Mouse (Mus musculus): Measurements from ENCODE around the gene Radil. TPM values are rescaled to one million over a fixed set of nuclear protein-coding genes. Genes with fewer than 3 reads are reported as not detected.

Gene Radil
- polyA plus RNA-seq, 1 experiment from 2014 or later, result 26.2 TPM

GRCm38 (mm10) chr5:142478829-142479435 is 72.0 kb downstream of the Radil start:
- WGBS, result 33% methylated on average over 17 of the region's 17 CpGs
- peaks cover 3% of the 10 kb centered on the region; the same call in 1 of the 2 replicates for H3K4me1 ChIP-seq (ENCODE audit: control insufficient read depth, insufficient read depth, low read length)
- peak overlapping the region; percentile 40 for H3K4me2 ChIP-seq (ENCODE audit: low read length)
- no peaks in the 10 kb centered on the region for H3K9me3 ChIP-seq (replicated peaks; ENCODE audit: control insufficient read depth, low read length, poor library complexity, severe bottlenecking)
- no peak overlapping the region for H3K27ac ChIP-seq (ENCODE audit: low read length)
- peak; percentile 44 for ATAC-seq
- no peaks in the 10 kb centered on the region for H3K27me3 ChIP-seq (ENCODE audit: control insufficient read depth, insufficient read depth, low read depth, low read length)
- H3K9ac ChIP-seq (ENCODE audit: low read depth, low read length), result no peak overlapping the region
- peak overlapping the region; percentile 10; the same call in 1 of the 2 replicates for H3K4me3 ChIP-seq (ENCODE audit: low read depth, low read length)
- no peaks in the 10 kb centered on the region for H3K36me3 ChIP-seq (ENCODE audit: control insufficient read depth, insufficient read depth, low read length)

GRCm38 (mm10) chr5:142477866-142478615 is 72.9 kb downstream of the Radil start:
- H3K9ac ChIP-seq (ENCODE audit: low read depth, low read length), result no peak overlapping the region
- no peak overlapping the region for H3K27ac ChIP-seq (ENCODE audit: low read length)
- no peak for ATAC-seq
- H3K36me3 ChIP-seq (ENCODE audit: control insufficient read depth, insufficient read depth, low read length), result no peaks in the 10 kb centered on the region
- no peaks in the 10 kb centered on the region for H3K9me3 ChIP-seq (replicated peaks; ENCODE audit: control insufficient read depth, low read length, poor library complexity, severe bottlenecking)
- peaks cover 3% of the 10 kb centered on the region; the same call in 1 of the 2 replicates for H3K4me1 ChIP-seq (ENCODE audit: control insufficient read depth, insufficient read depth, low read length)
- 86% methylated on average over 5 of the region's 5 CpGs for WGBS
- no peaks in the 10 kb centered on the region for H3K27me3 ChIP-seq (ENCODE audit: control insufficient read depth, insufficient read depth, low read depth, low read length)
- H3K4me3 ChIP-seq (ENCODE audit: low read depth, low read length), result no peak overlapping the region
- no peak overlapping the region for H3K4me2 ChIP-seq (ENCODE audit: low read length)

GRCm38 (mm10) chr5:142477346-142477745 is 73.6 kb downstream of the Radil start:
- H3K27me3 ChIP-seq (ENCODE audit: control insufficient read depth, insufficient read depth, low read depth, low read length), result no peaks in the 10 kb centered on the region
- no peak overlapping the region for H3K4me3 ChIP-seq (ENCODE audit: low read depth, low read length)
- peaks cover 2% of the 10 kb centered on the region for H3K36me3 ChIP-seq (ENCODE audit: control insufficient read depth, insufficient read depth, low read length)
- H3K9ac ChIP-seq (ENCODE audit: low read depth, low read length), result no peak overlapping the region
- no peak for ATAC-seq
- no peaks in the 10 kb centered on the region for H3K9me3 ChIP-seq (replicated peaks; ENCODE audit: control insufficient read depth, low read length, poor library complexity, severe bottlenecking)
- no peak overlapping the region for H3K27ac ChIP-seq (ENCODE audit: low read length)
- WGBS, result 87% methylated on average over 12 of the region's 12 CpGs
- no peak overlapping the region for H3K4me2 ChIP-seq (ENCODE audit: low read length)
- H3K4me1 ChIP-seq (ENCODE audit: control insufficient read depth, insufficient read depth, low read length), result peaks cover 3% of the 10 kb centered on the region; the same call in 1 of the 2 replicates

GRCm38 (mm10) chr5:142475669-142476068 is 75.2 kb downstream of the Radil start:
- peaks cover 7% of the 10 kb centered on the region for H3K36me3 ChIP-seq (ENCODE audit: control insufficient read depth, insufficient read depth, low read length)
- 86% methylated on average over 7 of the region's 7 CpGs for WGBS
- peaks cover 3% of the 10 kb centered on the region; the same call in 1 of the 2 replicates for H3K4me1 ChIP-seq (ENCODE audit: control insufficient read depth, insufficient read depth, low read length)
- H3K9me3 ChIP-seq (replicated peaks; ENCODE audit: control insufficient read depth, low read length, poor library complexity, severe bottlenecking), result no peaks in the 10 kb centered on the region
- no peak overlapping the region for H3K27ac ChIP-seq (ENCODE audit: low read length)
- H3K27me3 ChIP-seq (ENCODE audit: control insufficient read depth, insufficient read depth, low read depth, low read length), result no peaks in the 10 kb centered on the region
- ATAC-seq, result no peak
- no peak overlapping the region for H3K4me3 ChIP-seq (ENCODE audit: low read depth, low read length)
- H3K4me2 ChIP-seq (ENCODE audit: low read length), result no peak overlapping the region
- H3K9ac ChIP-seq (ENCODE audit: low read depth, low read length), result no peak overlapping the region

GRCm38 (mm10) chr5:142473696-142474095 is 77.2 kb downstream of the Radil start:
- no peak overlapping the region for H3K27ac ChIP-seq (ENCODE audit: low read length)
- H3K4me2 ChIP-seq (ENCODE audit: low read length), result no peak overlapping the region
- H3K9ac ChIP-seq (ENCODE audit: low read depth, low read length), result 0 out of 2 replicates have a peak overlapping the region, but pooled peaks have one; percentile 14
- WGBS, result 62% methylated on average over 10 of the region's 10 CpGs
- H3K27me3 ChIP-seq (ENCODE audit: control insufficient read depth, insufficient read depth, low read depth, low read length), result no peaks in the 10 kb centered on the region
- H3K9me3 ChIP-seq (replicated peaks; ENCODE audit: control insufficient read depth, low read length, poor library complexity, severe bottlenecking), result no peaks in the 10 kb centered on the region
- ATAC-seq, result no peak
- no peak overlapping the region for H3K4me3 ChIP-seq (ENCODE audit: low read depth, low read length)
- peaks cover 9% of the 10 kb centered on the region for H3K36me3 ChIP-seq (ENCODE audit: control insufficient read depth, insufficient read depth, low read length)
- no peaks in the 10 kb centered on the region for H3K4me1 ChIP-seq (ENCODE audit: control insufficient read depth, insufficient read depth, low read length)

- Histone ChIP-seq H3K4me1 (ENCODE audit: control insufficient read depth, insufficient read depth, low read length) (peaks cover 1% of the 10 kb centered on the region), H3K27ac (ENCODE audit: low read length) (no peak overlapping the region), H3K4me2 (ENCODE audit: low read length) (no peak overlapping the region), H3K4me3 (ENCODE audit: low read depth, low read length) (no peak overlapping the region), H3K9me3 (replicated peaks; ENCODE audit: control insufficient read depth, low read length, poor library complexity, severe bottlenecking) (no peaks in the 10 kb centered on the region), H3K9ac (ENCODE audit: low read depth, low read length) (no peak overlapping the region), H3K27me3 (ENCODE audit: control insufficient read depth, insufficient read depth, low read depth, low read length) (no peaks in the 10 kb centered on the region), H3K36me3 (ENCODE audit: control insufficient read depth, insufficient read depth, low read length) (peaks cover 16% of the 10 kb centered on the region)
- ATAC-seq, result no peak
- 90% methylated on average over 11 of the region's 11 CpGs for WGBS
These were observed 81.1 kb downstream of the Radil start for GRCm38 (mm10) chr5:142469796-142470195.

GRCm38 (mm10) chr5:142468375-142468774 is 82.5 kb downstream of the Radil start:
- 92% methylated on average over 13 of the region's 13 CpGs for WGBS
- H3K27ac ChIP-seq (ENCODE audit: low read length), result no peak overlapping the region
- peaks cover 9% of the 10 kb centered on the region for H3K4me1 ChIP-seq (ENCODE audit: control insufficient read depth, insufficient read depth, low read length)
- H3K4me3 ChIP-seq (ENCODE audit: low read depth, low read length), result no peak overlapping the region
- no peak for ATAC-seq
- H3K36me3 ChIP-seq (ENCODE audit: control insufficient read depth, insufficient read depth, low read length), result peaks cover 16% of the 10 kb centered on the region
- H3K9me3 ChIP-seq (replicated peaks; ENCODE audit: control insufficient read depth, low read length, poor library complexity, severe bottlenecking), result no peaks in the 10 kb centered on the region
- no peaks in the 10 kb centered on the region for H3K27me3 ChIP-seq (ENCODE audit: control insufficient read depth, insufficient read depth, low read depth, low read length)
- H3K9ac ChIP-seq (ENCODE audit: low read depth, low read length), result no peak overlapping the region
- H3K4me2 ChIP-seq (ENCODE audit: low read length), result no peak overlapping the region

GRCm38 (mm10) chr5:142463461-142464454 is 87.1 kb downstream of the Radil start, which contains the start of gene Ap5z1:
Ap5z1 (plus strand) TSS chr5:142463944.
- 2% methylated on average over 60 of the region's 60 CpGs for WGBS
- Histone ChIP-seq H3K27ac (ENCODE audit: low read length) (peak within 1 kb of the TSS; percentile 83), H3K4me2 (ENCODE audit: low read length) (peak within 1 kb of the TSS; percentile 93), H3K9me3 (replicated peaks; ENCODE audit: control insufficient read depth, low read length, poor library complexity, severe bottlenecking) (no peaks in the 10 kb centered on the region), H3K27me3 (ENCODE audit: control insufficient read depth, insufficient read depth, low read depth, low read length) (no peaks in the 10 kb centered on the region), H3K9ac (ENCODE audit: low read depth, low read length) (peak within 1 kb of the TSS; percentile 69), H3K4me1 (ENCODE audit: control insufficient read depth, insufficient read depth, low read length) (peaks cover 12% of the 10 kb centered on the region), H3K4me3 (ENCODE audit: low read depth, low read length) (peak within 1 kb of the TSS; percentile 74), H3K36me3 (ENCODE audit: control insufficient read depth, insufficient read depth, low read length) (peaks cover 10% of the 10 kb centered on the region; the same call in 1 of the 2 replicates)
- ATAC-seq, result peak; percentile 83
